Mouse (Mus musculus) forebrain, postnatal 0 days (tissue): ENCODE data around the gene Ptprt. TPM values are rescaled to one million over a fixed set of nuclear protein-coding genes. Genes with fewer than 3 reads are reported as not detected.
A peak's percentile ranks its signal among the peaks of the same experiment; 100 is the strongest.

Experiments used
- ATAC-seq: fragments of 200-750 bp; cut with Nextera tagmentation; 2 replicates; pipeline ENCODE4 v1.8.0; 2017; ENCODE audit warnings: mild to moderate bottlenecking, moderate library complexity
- DNase-seq: peaks from one replicate; pipeline ENCODE4 v3.0.0-alpha.2; 2015
- H3K27ac ChIP-seq: fragments of 300-500 bp; sonication (generic); 2 replicates; pipeline ENCODE4 v1.5.1; 2014; ENCODE audit warnings: low read depth, mild to moderate bottlenecking, antibody characterized with exemption, low read length, moderate library complexity, mixed read lengths
- H3K27me3 ChIP-seq: fragments of 300-500 bp; sonication (generic); 2 replicates; pipeline ENCODE4 v1.6.1; 2014; ENCODE audit warnings: mild to moderate bottlenecking, low read length, mixed read lengths; ENCODE audit not compliant: insufficient read depth
- H3K36me3 ChIP-seq: fragments of 300-500 bp; sonication (generic); 2 replicates; pipeline ENCODE4 v1.6.1; 2014; ENCODE audit warnings: mild to moderate bottlenecking, moderate library complexity; ENCODE audit not compliant: insufficient read depth
- H3K4me1 ChIP-seq: fragments of 300-500 bp; sonication (generic); 2 replicates; pipeline ENCODE4 v1.6.1; 2014; ENCODE audit warnings: antibody characterized with exemption; ENCODE audit not compliant: insufficient read depth
- H3K4me2 ChIP-seq: fragments of 300-500 bp; sonication (generic); 2 replicates; pipeline ENCODE4 v1.6.1; 2014; ENCODE audit warnings: low read depth, mild to moderate bottlenecking, moderate library complexity
- H3K4me3 ChIP-seq: fragments of 300-500 bp; sonication (generic); 2 replicates; pipeline ENCODE4 v1.5.1; 2014; ENCODE audit warnings: low read depth, low read length, mixed read lengths
- H3K9ac ChIP-seq: fragments of 300-500 bp; sonication (generic); 2 replicates; pipeline ENCODE4 v1.6.1; 2014; ENCODE audit warnings: mild to moderate bottlenecking
- H3K9me3 ChIP-seq: fragments of 300-500 bp; sonication (generic); 2 replicates; pipeline ENCODE4 v1.6.1; 2016; ENCODE audit warnings: low read length
- CTCF ChIP-seq: sonication (generic); IDR thresholded peaks from 2 replicates; pipeline ENCODE4 v1.5.1; 2016; ENCODE audit warnings: antibody characterized with exemption, control low read depth, low read depth
- WGBS: fragments of 180-500 bp; shearing (Covaris S2); extraction: QIAGEN DNeasy Blood & Tissue Kit; methylation state at CpG from one replicate; pipeline ENCODE4 v1.1.7; 2014; 5-methylcytosine and 5-hydroxymethylcytosine counted together
- polyA plus RNA-seq: library from polyadenylated mRNA; unstranded; fragments of >200 nt; fragmentation: Nextera tagmentation; extraction: Ambion mirVana; gene quantifications from 2 replicates; pipeline ENCODE4 v1.2.1, GENCODE M21; 2015
- total RNA-seq: library from RNA; depleted of rRNA; stranded (reverse); fragments of >200 nt; gene quantifications from 2 replicates; pipeline ENCODE4 v1.2.3, GENCODE M21; 2014

Gene Ptprt
- total and polyA plus RNA-seq, 2 experiments from 2014 or later: 12.0 to 58.4 TPM

DNA sequence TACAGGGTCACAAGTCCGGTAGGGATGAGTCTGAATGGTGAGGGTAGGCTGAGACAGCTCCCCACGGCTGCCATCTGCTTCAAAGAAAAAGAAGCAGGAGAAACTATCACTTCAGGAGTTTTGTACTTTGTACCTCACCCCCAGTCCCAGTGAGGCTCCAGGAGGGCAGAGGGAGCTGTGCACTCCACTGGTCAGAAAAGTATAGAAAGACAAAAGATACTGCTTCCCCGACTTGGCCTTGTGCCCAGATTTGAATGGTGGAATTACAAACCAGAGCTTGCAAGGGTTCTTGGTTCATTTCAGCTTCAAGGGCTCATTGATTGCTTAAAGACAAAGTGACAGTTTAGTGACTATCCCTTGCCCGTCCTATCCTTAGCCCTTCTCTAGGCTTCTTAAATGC, 1053.6 kb downstream of the Ptprt start:
- DNase-seq (no peak), ATAC-seq (no peak)
- Histone ChIP-seq H3K36me3 (no peaks in the 10 kb centered on the region), H3K9me3 (no peaks in the 10 kb centered on the region), H3K4me1 (no peaks in the 10 kb centered on the region), H3K4me2 (no peak overlapping the region), H3K27me3 (no peaks in the 10 kb centered on the region), H3K4me3 (no peak overlapping the region), H3K27ac (no peak overlapping the region), H3K9ac (no peak overlapping the region)
- WGBS: 39% methylated on average over 4 of the region's 4 CpGs
- no peak for TF ChIP-seq CTCF

DNA sequence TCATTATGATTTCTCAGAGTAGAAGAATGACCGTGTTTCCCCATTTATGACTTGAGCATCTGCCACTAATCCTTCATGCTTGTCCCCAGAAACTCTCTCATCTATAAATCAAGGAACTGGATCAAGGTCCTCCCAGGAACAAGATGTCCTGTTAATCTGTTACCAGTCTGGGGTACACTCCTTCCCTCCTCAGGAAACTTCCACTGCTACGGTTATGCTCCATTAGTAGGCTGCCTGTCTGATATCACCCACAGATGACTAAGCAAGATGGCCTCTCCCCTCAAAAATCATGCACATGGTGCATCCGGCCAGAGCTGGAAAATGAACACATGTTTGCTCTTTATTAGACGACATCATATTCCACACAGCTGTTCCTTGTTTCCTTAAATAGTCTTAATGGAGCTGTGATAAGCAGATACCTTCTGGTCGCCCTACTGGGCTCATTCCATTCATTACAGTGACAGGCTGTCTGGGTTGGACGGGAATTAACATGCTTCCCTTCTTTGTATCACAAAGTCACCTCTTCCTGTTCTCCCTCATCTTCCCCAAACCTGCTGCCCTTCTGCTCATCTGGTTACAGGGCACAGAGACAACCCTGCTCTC, 1060.6 kb downstream of the Ptprt start:
- Histone ChIP-seq H3K36me3 (no peaks in the 10 kb centered on the region), H3K4me3 (no peak overlapping the region), H3K27ac (no peak overlapping the region), H3K9ac (no peak overlapping the region), H3K4me1 (no peaks in the 10 kb centered on the region), H3K27me3 (no peaks in the 10 kb centered on the region), H3K9me3 (no peaks in the 10 kb centered on the region), H3K4me2 (no peak overlapping the region)
- no peak for TF ChIP-seq CTCF
- no peak for ATAC-seq
- peak; percentile 12 for DNase-seq
- WGBS: 59% methylated on average over 6 of the region's 6 CpGs

DNA sequence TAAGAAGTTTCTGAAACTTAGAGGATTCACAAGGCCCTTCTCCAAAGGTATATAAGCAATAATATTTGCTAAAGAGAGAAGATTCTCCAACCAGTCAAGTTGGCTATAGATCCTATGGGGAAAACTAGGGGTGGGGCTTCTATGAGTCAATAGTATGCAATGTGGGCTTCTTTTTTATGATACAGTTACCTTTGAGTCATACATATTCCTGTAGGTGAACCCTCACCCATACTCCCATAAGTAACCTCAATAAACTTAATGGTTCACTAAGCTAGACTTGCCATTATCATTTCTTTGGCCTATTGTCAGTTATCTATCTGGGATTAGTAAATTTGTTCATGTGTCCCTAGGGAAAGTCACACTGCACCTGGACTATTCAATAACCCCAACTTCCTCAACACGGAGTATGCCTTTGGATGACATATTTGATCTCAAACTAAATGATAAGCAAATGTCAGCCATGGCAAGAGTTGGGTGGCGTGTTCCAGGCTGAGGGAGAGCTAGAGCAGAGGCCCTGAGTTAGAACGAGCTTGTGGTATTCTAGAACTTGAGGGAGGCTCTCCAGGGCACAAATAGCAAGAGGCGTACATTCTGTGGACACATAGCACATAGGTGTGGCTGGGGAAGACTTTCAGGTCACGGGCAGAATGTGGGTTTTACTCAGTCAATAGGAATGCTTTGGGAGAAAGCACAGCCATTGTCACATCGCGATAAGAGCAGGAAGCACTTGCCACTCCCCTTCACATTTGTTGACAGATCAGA, 1067.4 kb downstream of the Ptprt start:
- ATAC-seq (no peak), DNase-seq (no peak)
- H3K27ac ChIP-seq: no peak overlapping the region
- H3K4me3 ChIP-seq: no peak overlapping the region
- TF ChIP-seq CTCF: no peak
- H3K4me2 ChIP-seq: no peak overlapping the region
- H3K9ac ChIP-seq: no peak overlapping the region
- H3K27me3 ChIP-seq: no peaks in the 10 kb centered on the region
- 89% methylated on average over 7 of the region's 7 CpGs for WGBS
- H3K36me3 ChIP-seq: no peaks in the 10 kb centered on the region
- H3K9me3 ChIP-seq: no peaks in the 10 kb centered on the region
- H3K4me1 ChIP-seq: no peaks in the 10 kb centered on the region

- no peak for ATAC-seq
- no peaks in the 10 kb centered on the region for H3K36me3 ChIP-seq
- no peak for TF ChIP-seq CTCF
Observed at GRCm38 (mm10) chr2:161574401-161574800, 1086.5 kb downstream of the Ptprt start.

GRCm38 (mm10) chr2:161572201-161572600, 1088.7 kb downstream of the Ptprt start:
- no peaks in the 10 kb centered on the region for H3K27me3 ChIP-seq
- no peak overlapping the region for H3K9ac ChIP-seq
- H3K4me2 ChIP-seq: no peak overlapping the region
- no peak overlapping the region for H3K4me3 ChIP-seq
- no peaks in the 10 kb centered on the region for H3K4me1 ChIP-seq
- H3K27ac ChIP-seq: no peak overlapping the region
- DNase-seq (no peak), ATAC-seq (no peak)
- H3K36me3 ChIP-seq: no peaks in the 10 kb centered on the region
- TF ChIP-seq CTCF: no peak
- no peaks in the 10 kb centered on the region for H3K9me3 ChIP-seq

More at GRCm38 (mm10) chr2:161574401-161574800, 1086.5 kb downstream of the Ptprt start:
- H3K4me3 ChIP-seq: no peak overlapping the region
- H3K4me1 ChIP-seq: no peaks in the 10 kb centered on the region
- H3K4me2 ChIP-seq: no peak overlapping the region
- no peaks in the 10 kb centered on the region for H3K27me3 ChIP-seq
- DNase-seq: no peak
- no peaks in the 10 kb centered on the region for H3K9me3 ChIP-seq
- H3K27ac ChIP-seq: no peak overlapping the region
- H3K9ac ChIP-seq: no peak overlapping the region

DNA sequence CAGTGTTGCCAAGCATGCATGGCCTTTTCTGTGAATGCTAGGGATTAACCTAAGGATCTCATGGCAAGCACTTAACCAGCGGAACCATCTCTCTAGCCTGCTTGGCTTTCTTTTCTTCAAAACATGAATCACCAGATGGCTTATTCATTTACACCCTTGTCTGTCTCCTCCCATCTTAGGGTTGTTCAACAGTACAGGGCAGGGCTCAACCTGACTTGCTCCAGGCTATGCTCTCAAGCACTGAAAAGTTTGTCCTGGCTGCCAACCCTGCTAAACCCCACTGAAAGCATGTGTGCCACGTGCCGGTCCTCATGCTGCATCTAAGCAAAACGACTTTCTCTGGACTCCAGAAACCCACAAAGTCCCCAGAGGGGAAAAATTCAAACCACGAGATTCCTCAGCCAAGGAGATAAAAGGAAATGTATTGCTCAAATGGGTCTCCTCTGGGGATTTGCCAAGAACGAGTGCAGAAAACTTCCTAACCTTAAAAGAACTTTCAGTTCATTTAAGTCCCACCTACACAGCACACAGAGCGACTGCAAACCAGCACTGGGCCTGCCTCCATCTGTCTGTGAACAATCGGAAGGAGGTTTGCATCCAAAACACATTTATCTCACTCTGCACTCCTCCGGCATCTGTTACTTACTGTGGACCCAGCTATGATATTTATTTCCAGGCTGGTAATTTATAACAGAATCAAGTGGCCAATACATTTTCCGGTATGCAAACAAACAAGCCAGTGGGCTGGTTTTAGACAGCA, 1090.5 kb downstream of the Ptprt start:
- no peak for TF ChIP-seq CTCF
- Histone ChIP-seq H3K4me2 (no peak overlapping the region), H3K36me3 (no peaks in the 10 kb centered on the region), H3K9me3 (no peaks in the 10 kb centered on the region), H3K9ac (no peak overlapping the region), H3K4me3 (no peak overlapping the region), H3K27me3 (no peaks in the 10 kb centered on the region), H3K4me1 (no peaks in the 10 kb centered on the region), H3K27ac (no peak overlapping the region)
- WGBS: 48% methylated on average over 10 of the region's 10 CpGs
- ATAC-seq: no peak
- no peak for DNase-seq

- Histone ChIP-seq H3K27ac (no peak overlapping the region), H3K27me3 (no peaks in the 10 kb centered on the region), H3K9me3 (no peaks in the 10 kb centered on the region), H3K36me3 (0 out of 2 replicates have a peak, but pooled peaks cover 6% of the 10 kb centered on the region), H3K4me1 (no peaks in the 10 kb centered on the region), H3K4me2 (no peak overlapping the region), H3K9ac (no peak overlapping the region), H3K4me3 (no peak overlapping the region)
- DNase-seq (no peak), ATAC-seq (no peak)
- no peak for TF ChIP-seq CTCF
- WGBS: 82% methylated on average over 2 of the region's 2 CpGs
Observed at GRCm38 (mm10) chr2:161561502-161561901, 1099.4 kb downstream of the Ptprt start.
